Mouse (Mus musculus) midbrain, embryonic 14.5 days (tissue): ENCODE data around the gene Tedc2. TPM values are rescaled to one million over a fixed set of nuclear protein-coding genes. Genes with fewer than 3 reads are reported as not detected.

ENCODE experiments used
- ATAC-seq: fragments of 200-750 bp; cut with Nextera tagmentation; 2 replicates; pipeline ENCODE4 v1.8.0; 2017; ENCODE audit warnings: moderate number of reproducible peaks, moderate library complexity; ENCODE audit not compliant: low FRiP score, low TSS enrichment
- DNase-seq: peaks from one replicate; pipeline ENCODE4 v3.0.0-alpha.2; 2015
- H3K27ac ChIP-seq: fragments of 300-500 bp; sonication (generic); replicated peaks from 2 replicates; pipeline ENCODE4 v1.5.1; 2014; ENCODE audit warnings: mild to moderate bottlenecking, low read depth, low read length, moderate library complexity
- H3K27me3 ChIP-seq: fragments of 300-500 bp; sonication (generic); 2 replicates; pipeline ENCODE4 v1.6.1; 2014; ENCODE audit warnings: low read length, control low read depth, mixed read lengths; ENCODE audit not compliant: control insufficient read depth, insufficient read depth
- H3K36me3 ChIP-seq: fragments of 300-500 bp; sonication (generic); 2 replicates; pipeline ENCODE4 v1.6.1; 2014; ENCODE audit warnings: low read length, control low read depth; ENCODE audit not compliant: control insufficient read depth, insufficient read depth
- H3K4me1 ChIP-seq: fragments of 300-500 bp; sonication (generic); 2 replicates; pipeline ENCODE4 v1.6.1; 2014; ENCODE audit warnings: mild to moderate bottlenecking, antibody characterized with exemption, low read length, control low read depth; ENCODE audit not compliant: control insufficient read depth, insufficient read depth
- H3K4me2 ChIP-seq: fragments of 300-500 bp; sonication (generic); 2 replicates; pipeline ENCODE4 v1.6.1; 2014; ENCODE audit warnings: mild to moderate bottlenecking, low read length, moderate library complexity
- H3K4me3 ChIP-seq: fragments of 300-500 bp; sonication (generic); replicated peaks from 2 replicates; pipeline ENCODE4 v1.5.1; 2014; ENCODE audit warnings: low read depth, low read length
- H3K9ac ChIP-seq: fragments of 300-500 bp; sonication (generic); replicated peaks from 2 replicates; pipeline ENCODE4 v1.6.1; 2014; ENCODE audit warnings: mild to moderate bottlenecking, low read length, moderate library complexity
- H3K9me3 ChIP-seq: fragments of 300-500 bp; sonication (generic); 2 replicates; pipeline ENCODE4 v1.6.1; 2016; ENCODE audit warnings: low read length, control low read depth, mixed read lengths; ENCODE audit not compliant: control insufficient read depth
- WGBS: fragments of 180-500 bp; shearing (Covaris S2); extraction: QIAGEN DNeasy Blood & Tissue Kit; methylation state at CpG from one replicate; pipeline ENCODE4 v1.1.7; 2014; 5-methylcytosine and 5-hydroxymethylcytosine counted together
- polyA plus RNA-seq: library from polyadenylated mRNA; unstranded; fragments of >200 nt; fragmentation: Nextera tagmentation; extraction: Ambion mirVana; gene quantifications from 2 replicates; pipeline ENCODE4 v1.2.1, GENCODE M21; 2014

The Tedc2 gene
- polyA plus RNA-seq, 1 experiment from 2014 or later, result 9.0 TPM

DNA sequence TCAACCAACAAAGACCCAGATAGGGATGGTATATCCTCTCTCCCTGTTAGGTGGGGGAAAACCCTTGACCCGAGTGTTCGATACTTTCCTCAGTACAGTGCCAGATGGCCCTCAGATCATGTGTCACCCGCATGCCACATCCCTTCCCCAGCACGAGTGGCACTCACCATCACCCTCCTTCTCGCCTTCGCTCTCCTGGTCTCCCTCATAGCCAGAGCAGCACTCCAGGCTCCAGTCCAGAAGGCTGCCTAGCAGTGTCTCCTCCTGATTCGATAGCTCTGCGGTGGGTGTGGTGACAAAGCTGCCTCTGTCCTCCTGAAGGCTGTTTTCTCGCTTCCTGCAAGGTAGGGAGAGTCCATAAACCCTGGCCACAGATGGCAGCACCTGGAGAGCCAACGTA, 4.1 kb upstream of the Tedc2 start:
- no peaks in the 10 kb centered on the region for H3K9me3 ChIP-seq
- ATAC-seq, result no peak
- no peak for DNase-seq
- peaks cover 4% of the 10 kb centered on the region for H3K4me1 ChIP-seq
- no peak overlapping the region for H3K4me2 ChIP-seq
- no peak overlapping the region for H3K4me3 ChIP-seq
- WGBS, result 93% methylated on average over 10 of the region's 10 CpGs
- no peak overlapping the region for H3K9ac ChIP-seq
- no peak overlapping the region for H3K27ac ChIP-seq
- H3K27me3 ChIP-seq, result no peaks in the 10 kb centered on the region
- H3K36me3 ChIP-seq, result peaks cover 48% of the 10 kb centered on the region

DNA sequence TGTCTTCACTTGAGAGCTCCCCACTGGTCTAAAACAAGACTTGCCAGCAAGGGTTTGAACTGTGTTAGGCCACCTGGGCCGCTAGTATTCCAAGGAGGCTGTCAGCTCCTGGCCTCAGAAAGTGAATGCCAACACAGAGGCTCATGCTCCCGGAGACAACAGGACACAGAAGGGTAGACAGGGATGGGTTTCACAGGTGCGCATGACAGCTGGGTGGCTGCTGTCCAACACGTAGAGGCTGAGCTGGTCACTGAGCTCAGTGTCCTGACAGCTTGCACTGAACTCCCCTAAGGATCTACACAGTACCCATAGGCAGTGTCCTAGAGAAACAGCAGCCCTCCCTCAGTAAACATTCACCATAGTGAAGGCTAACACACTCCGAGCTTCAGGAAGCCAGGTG, 2.9 kb upstream of the Tedc2 start:
- DNase-seq, result no peak
- ATAC-seq, result no peak

DNA sequence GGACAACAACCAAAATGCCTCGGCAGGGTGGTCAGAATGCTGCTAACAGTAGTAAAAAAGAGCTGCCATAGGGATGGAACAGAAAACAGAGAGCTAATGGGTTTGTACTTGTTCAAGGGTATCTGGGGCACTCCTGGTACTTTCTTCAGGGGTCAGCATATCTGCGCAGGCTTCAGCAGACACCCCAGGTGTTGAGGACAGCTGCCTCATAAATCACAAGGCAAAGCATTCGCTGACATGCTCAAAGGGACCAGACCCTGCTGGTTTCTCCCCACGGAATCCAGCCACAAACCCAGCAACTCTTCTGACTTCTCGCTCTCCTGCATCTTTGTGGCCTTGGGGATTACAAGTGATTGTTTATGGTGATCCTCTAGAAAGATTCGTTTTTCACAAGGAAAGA, 2.0 kb upstream of the Tedc2 start:
- H3K9me3 ChIP-seq, result no peaks in the 10 kb centered on the region
- H3K4me2 ChIP-seq, result no peak overlapping the region
- H3K27me3 ChIP-seq, result no peaks in the 10 kb centered on the region
- DNase-seq (no peak), ATAC-seq (no peak)
- no peak overlapping the region for H3K4me3 ChIP-seq
- H3K9ac ChIP-seq, result no peak overlapping the region
- 82% methylated on average over 6 of the region's 6 CpGs for WGBS
- peaks cover 8% of the 10 kb centered on the region for H3K4me1 ChIP-seq
- no peak overlapping the region for H3K27ac ChIP-seq
- H3K36me3 ChIP-seq, result peaks cover 49% of the 10 kb centered on the region

More for the DNA sequence above, 2.9 kb upstream of the Tedc2 start:
- WGBS, result 91% methylated on average over 5 of the region's 5 CpGs
- H3K4me3 ChIP-seq, result no peak overlapping the region
- no peak overlapping the region for H3K4me2 ChIP-seq
- H3K9me3 ChIP-seq, result no peaks in the 10 kb centered on the region
- peaks cover 8% of the 10 kb centered on the region for H3K4me1 ChIP-seq
- no peaks in the 10 kb centered on the region for H3K27me3 ChIP-seq
- H3K27ac ChIP-seq, result no peak overlapping the region
- no peak overlapping the region for H3K9ac ChIP-seq
- H3K36me3 ChIP-seq, result peaks cover 48% of the 10 kb centered on the region

DNA sequence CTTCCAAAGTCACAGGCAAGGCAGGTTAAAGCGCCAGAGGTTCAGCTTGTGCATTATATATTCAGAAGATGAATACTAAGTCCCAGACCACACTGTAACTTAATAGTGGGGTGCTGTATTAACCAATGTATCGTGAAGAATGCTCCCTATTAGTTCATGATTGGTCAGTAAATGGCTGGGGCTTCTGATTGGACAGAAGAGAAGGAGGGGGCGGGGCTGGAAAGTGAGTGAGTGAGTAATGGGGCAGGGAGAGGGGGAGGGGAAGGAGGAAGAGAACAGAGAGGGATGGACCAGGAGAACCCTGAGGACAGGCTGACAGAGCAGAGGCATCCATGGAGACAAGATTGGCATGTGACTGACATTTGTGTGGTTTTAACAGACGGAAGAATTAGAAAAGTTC, 3.8 kb downstream of the Tedc2 start:
- WGBS, result 57% methylated on average over 4 of the region's 4 CpGs
- H3K4me3 ChIP-seq, result no peak overlapping the region

DNA sequence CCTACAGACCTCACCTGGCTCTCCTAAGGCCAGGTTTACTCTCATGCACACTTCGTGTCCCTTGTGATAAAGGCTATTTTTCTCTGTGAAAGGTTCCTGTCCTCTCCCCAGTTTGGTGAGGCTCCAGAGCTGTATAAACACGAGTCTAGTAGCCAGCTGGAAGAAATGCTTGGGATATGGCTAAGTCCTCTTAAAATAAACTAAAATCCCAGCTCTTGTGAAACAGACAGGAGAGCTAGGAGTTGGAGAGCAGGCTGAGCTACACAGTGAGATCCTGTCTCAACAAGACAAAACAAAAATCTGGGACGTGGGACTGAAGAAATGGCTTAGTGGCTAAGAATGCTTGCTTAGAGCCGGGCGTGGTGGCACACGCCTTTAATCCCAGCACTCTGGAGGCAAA, 7.5 kb downstream of the Tedc2 start:
- Histone ChIP-seq H3K36me3 (peaks cover 29% of the 10 kb centered on the region), H3K4me3 (no peak overlapping the region), H3K9ac (no peak overlapping the region), H3K9me3 (no peaks in the 10 kb centered on the region), H3K4me1 (peaks cover 36% of the 10 kb centered on the region), H3K27ac (no peak overlapping the region), H3K27me3 (peaks cover 3% of the 10 kb centered on the region; the same call in 1 of the 2 replicates), H3K4me2 (no peak overlapping the region)
- WGBS, result 82% methylated on average over 6 of the region's 6 CpGs
- DNase-seq (no peak), ATAC-seq (no peak)

More for the DNA sequence above, 3.8 kb downstream of the Tedc2 start:
- H3K36me3 ChIP-seq, result peaks cover 33% of the 10 kb centered on the region
- H3K4me2 ChIP-seq, result no peak overlapping the region
- peaks cover 12% of the 10 kb centered on the region for H3K4me1 ChIP-seq
- no peak overlapping the region for H3K9ac ChIP-seq
- no peaks in the 10 kb centered on the region for H3K9me3 ChIP-seq
- no peaks in the 10 kb centered on the region for H3K27me3 ChIP-seq
- ATAC-seq (no peak), DNase-seq (no peak)
- H3K27ac ChIP-seq, result no peak overlapping the region

DNA sequence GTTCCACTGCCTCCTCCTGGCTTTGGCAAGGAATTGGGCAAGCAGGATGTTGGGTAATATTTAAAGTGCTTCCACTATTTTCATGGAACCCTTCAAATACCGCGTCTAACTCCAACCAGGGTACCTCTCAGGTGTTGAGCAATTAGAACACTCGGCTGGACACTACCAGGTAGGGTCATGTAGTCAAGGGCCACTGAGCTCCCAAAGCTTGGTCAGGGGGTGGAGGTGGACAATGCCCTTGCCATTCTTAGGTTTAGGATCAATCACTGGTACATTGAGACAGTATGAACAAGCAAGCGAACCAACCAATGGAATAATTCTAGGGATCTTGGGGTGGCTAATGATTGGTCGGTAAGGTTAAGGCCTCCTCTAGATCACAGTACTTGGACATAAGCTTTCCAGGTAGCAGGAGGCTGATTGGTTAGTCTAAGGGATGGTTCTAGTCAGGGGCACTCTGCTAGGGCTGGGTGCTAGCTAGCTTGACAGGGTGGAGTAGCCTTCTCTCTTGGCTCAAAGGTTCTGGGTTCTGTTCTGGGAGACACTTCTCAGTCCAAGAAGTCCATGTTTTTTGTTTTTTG, 8.1 kb downstream of the Tedc2 start:
- H3K4me1 ChIP-seq, result peaks cover 43% of the 10 kb centered on the region
- DNase-seq (no peak), ATAC-seq (no peak)
- peaks cover 10% of the 10 kb centered on the region; the same call in 1 of the 2 replicates for H3K27me3 ChIP-seq
- WGBS, result 25% methylated on average over 5 of the region's 5 CpGs
- peak overlapping the region; percentile 81; the same call in 1 of the 2 replicates for H3K9ac ChIP-seq
- peak overlapping the region; percentile 78 for H3K27ac ChIP-seq
- H3K9me3 ChIP-seq, result no peaks in the 10 kb centered on the region
- H3K4me2 ChIP-seq, result peak overlapping the region; percentile 96
- peaks cover 23% of the 10 kb centered on the region for H3K36me3 ChIP-seq
- peak overlapping the region; percentile 53 for H3K4me3 ChIP-seq

DNA sequence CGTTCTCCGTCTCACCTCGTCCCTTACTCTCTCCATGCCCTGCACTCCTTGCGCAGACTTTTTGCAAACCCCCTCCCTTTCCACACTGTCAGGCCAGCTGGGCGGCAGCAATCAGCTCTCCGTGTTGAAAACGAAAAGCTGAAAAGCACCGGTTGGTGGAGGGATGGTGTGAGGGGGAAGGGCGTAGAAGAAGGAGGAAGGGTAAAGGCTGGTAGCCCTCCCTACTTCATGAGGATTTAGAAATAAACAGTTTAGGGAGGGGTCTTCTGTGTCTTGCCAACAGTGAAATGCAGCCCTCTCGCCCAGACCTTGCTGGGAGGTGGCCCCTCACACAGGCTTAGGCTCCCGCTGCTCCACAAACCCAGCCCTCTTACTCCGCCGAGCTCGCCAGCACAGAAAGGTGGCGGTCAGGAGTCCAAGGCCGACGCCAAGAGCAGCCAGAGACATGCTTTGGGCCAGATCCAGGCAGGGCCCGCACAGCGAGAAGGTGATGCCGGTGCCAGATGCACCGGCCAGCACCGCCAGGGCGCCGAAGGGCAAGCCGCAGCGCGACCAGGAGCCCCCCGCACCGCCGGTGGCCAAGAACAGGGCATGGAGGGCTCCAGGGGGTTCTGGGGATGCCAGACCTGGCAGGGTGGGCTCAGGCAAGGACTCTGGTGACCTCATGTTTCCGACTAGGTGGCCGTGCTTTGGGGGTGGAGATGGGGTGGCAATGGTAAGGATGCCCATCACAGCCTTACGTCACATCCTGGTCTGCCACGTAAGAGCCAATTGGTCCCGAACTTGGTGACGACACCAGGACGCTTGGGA, 8.8 kb downstream of the Tedc2 start:
- ATAC-seq, result peak; percentile 56
- H3K36me3 ChIP-seq, result peaks cover 17% of the 10 kb centered on the region
- H3K27ac ChIP-seq, result peak overlapping the region; percentile 78
- peaks cover 15% of the 10 kb centered on the region; the same call in 1 of the 2 replicates for H3K27me3 ChIP-seq
- peak; percentile 91 for DNase-seq
- H3K4me2 ChIP-seq, result peak overlapping the region; percentile 96
- peaks cover 49% of the 10 kb centered on the region for H3K4me1 ChIP-seq
- peak overlapping the region; percentile 81 for H3K9ac ChIP-seq
- H3K9me3 ChIP-seq, result no peaks in the 10 kb centered on the region
- peak overlapping the region; percentile 53 for H3K4me3 ChIP-seq
- WGBS, result 1% methylated on average over 37 of the region's 37 CpGs

DNA sequence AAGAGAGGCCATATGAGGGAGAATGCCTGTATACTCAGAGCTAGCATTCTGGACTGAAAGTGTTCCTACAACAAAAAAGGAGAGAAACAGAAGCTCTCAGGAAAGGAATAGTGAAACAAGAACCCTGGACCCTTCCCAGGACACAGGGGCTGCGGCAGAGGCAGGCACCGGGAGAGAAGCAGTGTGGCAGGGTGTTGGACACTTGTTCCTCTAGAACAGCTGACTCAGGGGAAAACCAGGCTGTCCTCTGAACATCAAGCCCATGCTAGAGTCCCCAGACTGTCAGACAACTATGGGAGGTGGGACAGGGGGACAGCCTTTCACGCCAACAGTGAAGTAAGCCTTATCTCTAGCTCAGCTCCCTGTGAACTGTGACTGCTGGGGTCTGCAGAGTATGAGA, 10.1 kb downstream of the Tedc2 start:
- no peak overlapping the region for H3K4me3 ChIP-seq
- peaks cover 15% of the 10 kb centered on the region; the same call in 1 of the 2 replicates for H3K27me3 ChIP-seq
- H3K4me2 ChIP-seq, result peak overlapping the region; percentile 96; the same call in 1 of the 2 replicates
- H3K36me3 ChIP-seq, result peaks cover 6% of the 10 kb centered on the region
- ATAC-seq (no peak), DNase-seq (no peak)
- 0 out of 2 replicates have a peak overlapping the region, but pooled peaks have one; percentile 20 for H3K27ac ChIP-seq
- H3K9me3 ChIP-seq, result no peaks in the 10 kb centered on the region
- no peak overlapping the region for H3K9ac ChIP-seq
- WGBS, result 80% methylated on average over 3 of the region's 3 CpGs
- peaks cover 62% of the 10 kb centered on the region for H3K4me1 ChIP-seq
